Mouse (Mus musculus) limb, embryonic 10.5 days (tissue): ENCODE measurements around the gene Scn3a. TPM values are rescaled to one million over a fixed set of nuclear protein-coding genes. Genes with fewer than 3 reads are reported as not detected.
"Not testable (repeated sequence)": the region's sequence is repeated elsewhere in the genome, so short reads cannot be mapped to it uniquely, and the experiment has no call there.

Experiments
- DNase-seq: peaks from one replicate; pipeline ENCODE4 v3.0.0-alpha.2; 2017; ENCODE audit warnings: low spot score
- H3K27ac ChIP-seq: fragments of 300-500 bp; sonication (generic); 2 replicates; pipeline ENCODE4 v1.5.1; 2016; ENCODE audit warnings: mild to moderate bottlenecking
- H3K27me3 ChIP-seq: fragments of 300-500 bp; sonication (generic); 2 replicates; pipeline ENCODE4 v1.6.1; 2016; ENCODE audit warnings: low read depth, mild to moderate bottlenecking; ENCODE audit not compliant: poor library complexity, severe bottlenecking
- H3K36me3 ChIP-seq: fragments of 300-500 bp; sonication (generic); 2 replicates; pipeline ENCODE4 v1.6.1; 2016; ENCODE audit warnings: mild to moderate bottlenecking, moderate library complexity
- H3K4me1 ChIP-seq: fragments of 300-500 bp; sonication (generic); 2 replicates; pipeline ENCODE4 v1.6.1; 2016
- H3K4me3 ChIP-seq: fragments of 300-500 bp; sonication (generic); 2 replicates; pipeline ENCODE4 v1.5.1; 2016; ENCODE audit warnings: mild to moderate bottlenecking, moderate library complexity
- H3K9me3 ChIP-seq: fragments of 300-500 bp; sonication (generic); replicated peaks from 2 replicates; pipeline ENCODE4 v1.6.1; 2016; ENCODE audit warnings: mild to moderate bottlenecking
- WGBS: fragments of 180-500 bp; shearing (Covaris S2); methylation state at CpG from one replicate; pipeline ENCODE4 v1.1.7; 2016; 5-methylcytosine and 5-hydroxymethylcytosine counted together
- polyA plus RNA-seq: library from polyadenylated mRNA; unstranded; fragments of >200 nt; fragmentation: Nextera tagmentation; extraction: Ambion mirVana; gene quantifications from 2 replicates; pipeline ENCODE4 v1.2.1, GENCODE M21; 2016

Gene Scn3a
- polyA plus RNA-seq, 1 experiment from 2014 or later, result 0.95 TPM

- Histone ChIP-seq H3K9me3 (no peaks in the 10 kb centered on the region), H3K4me3 (no peak overlapping the region), H3K36me3 (no peaks in the 10 kb centered on the region), H3K27ac (no peak overlapping the region), H3K4me1 (no peaks in the 10 kb centered on the region), H3K27me3 (no peaks in the 10 kb centered on the region)
- WGBS, result 94% methylated on average over 5 of the region's 5 CpGs
- DNase-seq, result no peak
These were observed 101.7 kb downstream of the Scn3a start for GRCm38 (mm10) chr2:65465694-65466093.

DNA sequence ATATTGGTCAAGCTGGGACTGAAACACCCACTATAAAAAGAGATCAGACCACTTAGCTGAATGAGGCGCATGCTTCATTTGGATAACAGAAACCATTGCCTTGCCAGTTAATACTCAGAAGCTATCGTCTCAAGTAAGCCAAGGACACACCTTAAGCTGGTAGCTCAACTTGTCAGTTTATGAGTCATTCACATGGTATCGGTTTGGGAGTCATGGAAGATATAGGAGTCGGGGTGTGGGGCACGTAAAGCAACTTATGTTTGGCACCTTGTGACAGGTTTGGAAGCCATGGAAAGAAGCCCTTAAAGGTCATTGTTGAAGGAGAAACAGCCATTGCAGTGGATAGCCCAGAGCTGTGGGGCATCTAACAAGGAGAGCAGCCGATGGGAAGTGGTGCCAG lies 113.7 kb downstream of the Scn3a start:
- no peaks in the 10 kb centered on the region for H3K27me3 ChIP-seq
- WGBS, result 93% methylated on average over 6 of the region's 6 CpGs
- H3K4me1 ChIP-seq, result no peaks in the 10 kb centered on the region
- H3K36me3 ChIP-seq, result no peaks in the 10 kb centered on the region
- H3K9me3 ChIP-seq, result no peaks in the 10 kb centered on the region
- no peak overlapping the region for H3K4me3 ChIP-seq
- no peak overlapping the region for H3K27ac ChIP-seq
- no peak for DNase-seq

DNA sequence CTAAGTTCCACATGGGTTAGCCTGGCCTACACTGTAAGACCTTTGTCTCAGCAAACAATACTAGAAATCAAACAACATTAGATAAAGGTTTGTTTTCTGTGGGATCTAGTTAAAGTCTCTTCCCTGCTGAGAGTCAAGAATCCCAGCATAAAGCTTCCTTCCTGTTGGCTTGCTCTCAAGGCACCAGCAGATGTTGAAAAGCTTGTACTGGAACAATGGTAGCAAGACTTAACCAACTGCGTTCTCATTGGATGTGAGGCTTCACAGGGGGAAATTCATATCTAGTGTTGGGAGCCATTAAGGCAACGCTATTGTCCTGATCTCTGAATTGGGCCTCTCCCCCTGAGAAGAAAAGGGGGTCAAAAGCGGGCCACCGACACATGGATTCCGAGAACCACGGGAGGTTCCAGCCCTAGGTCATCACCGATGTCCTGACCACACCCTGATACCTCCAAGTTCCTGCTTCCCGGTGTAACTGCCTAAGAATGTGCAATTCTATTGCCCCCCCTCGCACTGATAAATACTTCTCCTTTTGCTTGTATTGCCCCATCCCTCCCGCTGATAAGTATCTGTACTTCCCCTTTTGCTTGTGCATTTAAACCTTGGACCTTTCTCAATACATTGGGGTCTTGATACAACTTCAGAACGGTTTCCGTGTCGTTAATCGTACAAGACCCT lies 115.9 kb downstream of the Scn3a start:
- 92% methylated on average over 14 of the region's 14 CpGs for WGBS
- H3K36me3 ChIP-seq, H3K9me3 ChIP-seq, H3K4me3 ChIP-seq, H3K27me3 ChIP-seq, H3K4me1 ChIP-seq, H3K27ac ChIP-seq, DNase-seq: not testable (repeated sequence)

DNA sequence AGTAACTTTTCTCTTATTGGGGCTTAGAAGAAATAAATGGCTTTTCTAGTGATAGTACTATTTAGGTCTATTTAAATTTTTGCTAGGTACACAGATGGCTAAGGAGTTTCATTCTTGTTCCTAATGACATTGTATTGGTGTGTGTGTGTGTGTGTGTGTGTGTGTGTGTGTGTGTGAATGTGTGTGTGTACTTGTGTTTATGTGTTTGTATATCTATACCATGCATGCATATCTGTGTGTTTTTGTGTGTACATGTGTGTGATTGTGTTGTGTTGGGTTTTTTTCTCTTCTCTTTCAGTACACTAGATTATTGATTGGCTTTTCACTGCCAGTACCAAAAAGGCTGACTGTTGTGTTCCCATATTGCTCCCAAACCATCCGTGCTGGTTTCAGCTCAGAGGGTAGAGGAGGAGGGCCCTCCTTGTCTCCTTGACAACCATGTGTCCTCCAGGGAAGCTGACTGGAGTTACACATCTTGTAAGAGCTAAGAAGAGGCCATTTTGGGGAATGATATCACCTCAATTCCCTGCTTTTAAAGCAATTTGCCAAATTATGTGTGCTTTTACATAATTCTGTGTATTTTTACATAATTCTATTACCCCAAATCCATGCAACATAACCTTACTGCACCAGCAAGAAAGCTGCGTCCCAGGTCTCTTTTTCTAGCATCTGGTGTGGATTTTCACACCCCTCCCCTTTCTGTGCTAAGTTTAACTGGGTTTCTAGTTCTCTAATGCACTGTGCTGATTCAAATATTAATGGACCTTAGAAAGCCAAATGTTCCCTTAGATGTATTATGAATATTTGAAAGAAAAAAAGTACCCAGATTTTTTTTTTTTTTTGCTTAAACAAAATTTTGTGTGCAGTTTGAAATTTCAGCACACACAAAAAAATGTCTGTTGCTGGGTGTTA lies 116.7 kb downstream of the Scn3a start:
- 44% methylated on average over 2 of the region's 2 CpGs for WGBS

DNA sequence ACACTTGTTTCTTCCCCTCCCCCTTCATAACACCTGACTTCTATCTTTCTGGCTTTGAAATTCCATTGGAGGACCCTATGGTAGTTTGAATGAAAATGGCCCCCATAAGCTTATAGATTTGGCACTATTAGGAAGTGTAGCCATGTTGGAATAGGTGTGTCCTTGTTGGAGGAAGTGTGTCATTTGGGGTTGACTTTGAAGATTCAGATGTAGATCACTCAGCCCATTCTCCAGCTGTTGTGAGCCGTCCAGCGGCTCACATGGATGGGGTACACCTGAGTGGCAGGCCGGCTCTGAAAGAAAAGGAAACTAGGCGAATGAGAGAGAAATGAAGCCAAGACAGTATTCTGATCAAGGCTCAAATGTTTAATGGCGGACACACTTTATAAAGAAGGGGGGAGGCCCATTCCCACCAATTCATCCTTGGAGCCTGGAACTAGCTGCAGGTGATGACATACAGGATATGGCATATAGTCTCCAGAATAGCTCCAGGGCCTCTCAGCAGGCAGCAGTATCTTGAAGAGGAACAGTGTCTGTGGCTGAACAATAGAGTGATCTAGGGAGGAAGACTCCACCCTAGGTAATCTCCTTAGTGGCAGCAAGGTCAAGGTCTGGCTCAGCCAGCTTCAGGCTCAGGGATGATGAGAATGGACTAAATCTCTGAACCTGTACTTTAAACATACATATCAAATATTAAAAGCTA lies 118.2 kb downstream of the Scn3a start:
- Histone ChIP-seq H3K4me1 (no peaks in the 10 kb centered on the region), H3K9me3 (no peaks in the 10 kb centered on the region), H3K27me3 (no peaks in the 10 kb centered on the region), H3K27ac (no peak overlapping the region), H3K4me3 (no peak overlapping the region), H3K36me3 (no peaks in the 10 kb centered on the region)
- 86% methylated on average over 5 of the region's 5 CpGs for WGBS
- no peak for DNase-seq

More for the DNA sequence above, 116.7 kb downstream of the Scn3a start:
- no peak for DNase-seq
- Histone ChIP-seq H3K4me1 (no peaks in the 10 kb centered on the region), H3K4me3 (no peak overlapping the region), H3K36me3 (no peaks in the 10 kb centered on the region), H3K27ac (no peak overlapping the region), H3K9me3 (no peaks in the 10 kb centered on the region), H3K27me3 (no peaks in the 10 kb centered on the region)

- H3K27me3 ChIP-seq, result no peaks in the 10 kb centered on the region
- H3K9me3 ChIP-seq, result no peaks in the 10 kb centered on the region
- no peak for DNase-seq
- no peak overlapping the region for H3K27ac ChIP-seq
- no peaks in the 10 kb centered on the region for H3K4me1 ChIP-seq
- WGBS, result 90% methylated on average over 4 of the region's 4 CpGs
- no peak overlapping the region for H3K4me3 ChIP-seq
- no peaks in the 10 kb centered on the region for H3K36me3 ChIP-seq
These were observed 124.3 kb downstream of the Scn3a start for GRCm38 (mm10) chr2:65443082-65443481.

- Histone ChIP-seq H3K4me3 (no peak overlapping the region), H3K36me3 (no peaks in the 10 kb centered on the region), H3K27ac (no peak overlapping the region), H3K9me3 (no peaks in the 10 kb centered on the region), H3K27me3 (no peaks in the 10 kb centered on the region), H3K4me1 (no peaks in the 10 kb centered on the region)
- DNase-seq, result no peak
- 78% methylated on average over 5 of the region's 5 CpGs for WGBS
These were observed 125.9 kb downstream of the Scn3a start for GRCm38 (mm10) chr2:65441566-65441965.

GRCm38 (mm10) chr2:65441110-65441509 lies 126.3 kb downstream of the Scn3a start:
- Histone ChIP-seq H3K36me3 (no peaks in the 10 kb centered on the region), H3K4me3 (no peak overlapping the region), H3K27ac (no peak overlapping the region), H3K9me3 (no peaks in the 10 kb centered on the region), H3K27me3 (no peaks in the 10 kb centered on the region), H3K4me1 (no peaks in the 10 kb centered on the region)
- 93% methylated on average over 6 of the region's 6 CpGs for WGBS
- DNase-seq, result no peak

GRCm38 (mm10) chr2:65436917-65437316 lies 130.5 kb downstream of the Scn3a start:
- no peak for DNase-seq
- Histone ChIP-seq H3K36me3 (no peaks in the 10 kb centered on the region), H3K4me1 (no peaks in the 10 kb centered on the region), H3K27me3 (no peaks in the 10 kb centered on the region), H3K9me3 (no peaks in the 10 kb centered on the region), H3K4me3 (no peak overlapping the region), H3K27ac (no peak overlapping the region)
- 82% methylated on average over 1 of the region's 1 CpGs for WGBS

GRCm38 (mm10) chr2:65423501-65423900 lies 143.9 kb downstream of the Scn3a start:
- H3K4me1 ChIP-seq, result peaks cover 8% of the 10 kb centered on the region
- H3K4me3 ChIP-seq, result no peak overlapping the region
- no peak overlapping the region for H3K27ac ChIP-seq
- no peaks in the 10 kb centered on the region for H3K36me3 ChIP-seq
- no peak for DNase-seq
- 74% methylated on average over 5 of the region's 5 CpGs for WGBS
- H3K27me3 ChIP-seq, result no peaks in the 10 kb centered on the region
- H3K9me3 ChIP-seq, result no peaks in the 10 kb centered on the region

DNA sequence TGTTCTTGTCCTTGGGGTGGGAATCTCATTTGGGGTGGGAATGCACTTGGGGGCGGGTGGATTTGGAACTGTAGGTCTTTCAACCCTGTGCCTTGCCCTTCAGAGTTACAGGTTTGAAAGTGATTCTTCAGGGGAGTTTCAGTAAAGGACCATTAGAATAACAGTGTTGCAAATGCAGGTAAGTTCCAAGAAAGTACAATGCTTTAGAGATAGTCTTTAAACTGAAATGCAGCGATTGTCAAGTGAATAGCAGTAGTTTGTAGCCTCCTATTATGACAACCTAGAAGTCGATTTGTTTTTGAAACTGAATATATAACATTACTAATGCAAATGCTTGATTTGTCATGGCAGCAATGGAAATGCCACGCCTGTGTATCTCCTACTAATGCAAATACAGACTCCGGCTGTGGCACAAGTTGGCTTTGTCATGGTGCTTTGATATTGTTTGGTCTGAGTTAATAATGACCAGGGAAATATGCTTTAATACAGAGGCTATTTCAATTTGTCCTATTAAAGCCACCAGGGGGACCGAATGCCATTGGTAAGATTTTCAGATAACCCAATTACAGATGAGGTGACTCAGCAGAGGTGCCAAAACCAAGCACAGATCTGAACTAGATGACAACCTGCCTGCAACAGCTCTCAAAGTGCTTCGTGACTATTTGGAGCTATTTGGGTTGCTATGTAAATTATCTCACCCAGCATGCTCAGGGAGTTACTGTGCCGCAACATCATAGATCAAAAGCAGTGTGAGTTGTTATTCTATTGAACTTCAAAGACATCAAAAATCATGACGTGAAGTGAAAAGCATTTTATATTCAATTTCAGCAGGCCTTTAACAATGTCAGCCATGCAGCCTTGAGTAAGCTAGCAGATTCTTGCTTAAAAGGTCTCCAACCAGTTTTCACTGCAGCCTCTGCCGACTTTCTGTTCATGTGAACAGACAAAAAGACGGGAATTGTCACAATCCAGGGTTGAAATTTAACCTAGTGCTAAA lies 145.9 kb downstream of the Scn3a start:
- H3K27ac ChIP-seq, result no peak overlapping the region
- H3K27me3 ChIP-seq, result no peaks in the 10 kb centered on the region
- no peak for DNase-seq
- H3K4me3 ChIP-seq, result no peak overlapping the region
- H3K4me1 ChIP-seq, result peaks cover 11% of the 10 kb centered on the region
- no peaks in the 10 kb centered on the region for H3K9me3 ChIP-seq
- H3K36me3 ChIP-seq, result no peaks in the 10 kb centered on the region
- WGBS, result 68% methylated on average over 11 of the region's 11 CpGs

- Histone ChIP-seq H3K4me3 (no peak overlapping the region), H3K4me1 (peaks cover 22% of the 10 kb centered on the region), H3K36me3 (no peaks in the 10 kb centered on the region), H3K27me3 (no peaks in the 10 kb centered on the region), H3K27ac (no peak overlapping the region; the same call in 1 of the 2 replicates), H3K9me3 (no peaks in the 10 kb centered on the region)
- no peak for DNase-seq
- 34% methylated on average over 1 of the region's 1 CpGs for WGBS
These were observed 148.8 kb downstream of the Scn3a start for GRCm38 (mm10) chr2:65418608-65419007.
